Mouse (Mus musculus) stomach, postnatal 0 days (tissue): Measurements from ENCODE around the gene Bola2.

ENCODE experiments used
- CTCF ChIP-seq: IDR thresholded peaks from 2 replicates; pipeline ENCODE4 v1.5.1; 2016; ENCODE audit warnings: antibody characterized with exemption, low read depth, mild to moderate bottlenecking, moderate library complexity
- EP300 ChIP-seq: optimal IDR thresholded peaks from 2 replicates; pipeline ENCODE3; 2016; ENCODE audit warnings: antibody characterized with exemption

DNA sequence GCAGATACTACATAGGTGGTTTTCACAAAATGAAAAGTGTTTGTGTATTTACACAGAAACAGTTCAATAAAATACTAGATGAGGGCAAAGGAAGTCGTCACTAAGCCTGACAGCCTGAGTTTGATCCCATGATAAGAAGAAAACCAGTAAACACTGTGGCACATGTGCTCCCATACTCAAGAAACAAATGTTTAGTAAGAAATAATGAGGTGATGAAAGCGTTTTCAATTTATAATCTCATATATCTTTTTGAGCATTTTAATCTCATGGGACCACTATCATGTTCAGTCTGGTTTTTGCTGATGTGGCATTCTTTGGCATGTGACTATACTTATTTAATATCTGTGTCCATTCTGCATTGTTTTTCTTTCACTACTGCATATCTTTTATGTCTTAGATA, 41.2 kb upstream of the Bola2 start:
- TF ChIP-seq CTCF (no peak), EP300 (no peak)
